Mouse (Mus musculus) heart, adult 8-10 months (tissue): Measurements from ENCODE around the gene Maf. TPM values are rescaled to one million over a fixed set of nuclear protein-coding genes. Genes with fewer than 3 reads are reported as not detected.
A peak's percentile ranks its signal among the peaks of the same experiment; 100 is the strongest.

ENCODE experiments used
- DNase-seq: peaks from one replicate; pipeline ENCODE4 v3.0.0; 2022; ENCODE audit warnings: low spot score
- total RNA-seq, 4 experiments: library from RNA; stranded (reverse); gene quantifications; 2 replicates each; pipeline ENCODE4 v1.2.4; 2022

The Maf gene
- total RNA-seq, 4 experiments from 2014 or later, result 5.6 to 8.5 (median 7.3) TPM

- no peak for DNase-seq
These were observed 1.9 kb downstream of the Maf start for GRCm38 (mm10) chr8:115705591-115706110.

- DNase-seq, result no peak
These were observed 4.5 kb downstream of the Maf start for GRCm38 (mm10) chr8:115703056-115703455.

DNA sequence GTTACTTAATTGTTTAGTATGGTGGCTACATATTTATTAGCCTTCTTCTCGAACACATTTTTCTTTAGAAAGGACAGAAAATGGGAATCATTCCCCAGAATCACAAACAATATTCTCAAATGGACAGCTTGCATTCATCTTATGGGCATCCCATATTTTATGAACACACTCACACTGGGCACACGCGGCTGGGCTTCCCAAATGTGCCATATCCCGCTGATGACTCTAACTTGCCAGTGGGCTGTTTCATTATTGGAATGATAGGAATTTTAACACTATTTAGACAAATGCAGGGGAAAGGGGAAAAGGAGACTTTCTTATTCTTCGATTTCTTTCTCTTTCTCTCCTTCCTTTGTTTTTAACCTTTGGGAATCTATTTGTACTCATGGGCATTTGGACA lies 6.6 kb downstream of the Maf start:
- DNase-seq, result no peak

DNA sequence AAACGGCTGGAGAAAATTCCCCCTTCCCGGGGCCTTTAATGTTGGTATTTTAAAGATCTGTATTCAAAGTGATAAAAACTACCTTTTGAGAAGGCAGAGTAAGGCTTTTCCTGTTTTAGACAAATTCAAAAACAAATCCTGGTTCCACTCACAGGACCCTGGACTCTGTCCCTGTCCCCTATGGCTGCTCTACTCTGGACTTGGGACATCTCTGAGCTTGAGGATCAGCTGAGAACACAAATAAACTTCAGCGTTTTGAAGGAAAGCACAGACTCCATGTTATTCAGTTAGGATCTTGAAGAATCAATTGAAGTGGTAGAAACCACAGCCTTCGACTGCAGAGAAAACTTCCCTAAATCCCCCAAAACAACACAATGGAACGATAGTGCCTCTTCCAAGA lies 8.4 kb downstream of the Maf start:
- DNase-seq, result no peak

- no peak for DNase-seq
These were observed 10.2 kb downstream of the Maf start for GRCm38 (mm10) chr8:115697410-115697809.

DNA sequence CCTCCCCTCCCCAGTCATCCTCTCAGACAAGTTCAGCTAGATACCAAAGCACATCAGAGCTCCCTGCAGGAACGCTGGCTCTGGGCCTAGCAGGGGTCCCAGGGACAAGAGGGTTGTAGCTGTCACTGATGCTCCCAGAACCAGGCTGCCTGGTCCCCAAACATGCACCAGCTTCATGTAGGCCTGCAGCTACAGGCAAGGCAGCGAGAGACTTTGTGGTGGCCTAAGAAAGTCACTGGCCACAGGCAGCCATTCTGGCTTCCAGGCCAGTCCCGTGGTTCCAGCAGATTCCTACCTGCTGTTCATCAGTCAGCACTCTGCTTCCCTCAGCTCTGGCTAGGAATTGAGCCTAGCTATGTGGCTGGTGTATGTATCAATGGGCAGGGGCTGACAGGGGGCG lies 10.9 kb downstream of the Maf start:
- DNase-seq, result no peak

DNA sequence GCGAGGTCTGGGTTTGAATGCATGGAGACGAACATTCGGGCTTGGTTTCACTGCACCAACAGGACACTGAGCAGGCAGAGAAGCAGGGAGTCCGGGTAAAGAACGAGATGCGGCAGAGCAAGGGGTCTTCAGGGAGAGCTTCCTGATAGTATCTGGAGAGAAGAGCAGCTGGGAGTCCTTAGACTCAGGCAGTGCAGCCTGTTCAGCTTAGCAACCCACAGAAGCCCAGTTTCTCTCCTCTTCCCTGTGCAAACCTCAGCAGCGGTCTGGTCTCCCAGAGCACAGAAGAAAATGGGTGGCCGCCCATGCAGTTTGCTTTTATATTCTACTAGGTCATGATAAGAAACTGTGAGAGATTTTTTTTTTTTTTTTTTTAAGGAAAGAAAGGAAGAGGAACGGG lies 20.2 kb downstream of the Maf start:
- no peak for DNase-seq

DNA sequence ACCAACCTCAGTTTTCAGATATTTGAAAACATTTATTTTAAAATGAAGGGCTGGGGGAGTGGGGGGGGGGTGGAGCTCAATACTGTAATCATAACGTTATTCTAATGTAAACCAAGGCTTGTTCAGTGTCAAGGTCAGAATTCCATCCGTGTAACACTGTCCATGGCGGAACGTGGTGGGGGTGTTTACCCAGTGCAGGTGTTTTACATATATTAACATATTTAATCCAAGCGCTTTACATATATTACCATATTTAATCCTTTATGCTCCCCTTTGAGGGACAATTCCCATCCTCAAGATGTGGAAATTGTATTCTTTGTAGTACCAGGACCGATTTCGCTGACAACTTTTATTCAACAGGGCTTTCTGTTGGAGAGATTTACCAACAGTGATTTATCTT lies 24.3 kb downstream of the Maf start:
- no peak for DNase-seq

DNA sequence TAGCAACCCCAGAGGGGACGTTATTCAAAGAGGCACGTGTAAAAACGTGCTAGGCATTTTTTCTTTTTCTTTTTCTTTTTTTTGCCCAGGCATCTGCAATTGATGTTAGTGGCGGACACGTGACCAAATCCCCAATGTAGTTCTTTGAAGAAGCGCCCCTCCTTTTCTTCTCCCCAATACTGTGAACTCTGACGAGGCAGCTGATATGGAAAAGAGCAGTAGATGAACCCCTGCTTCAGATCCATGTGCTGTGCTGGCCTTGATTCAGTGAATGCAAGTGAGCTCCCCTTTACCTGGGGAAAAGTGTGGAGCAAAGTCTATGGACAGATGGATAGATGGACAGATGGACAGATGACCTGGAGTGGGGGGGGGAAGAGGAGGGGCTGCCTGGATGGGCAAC lies 28.1 kb downstream of the Maf start:
- no peak for DNase-seq

DNA sequence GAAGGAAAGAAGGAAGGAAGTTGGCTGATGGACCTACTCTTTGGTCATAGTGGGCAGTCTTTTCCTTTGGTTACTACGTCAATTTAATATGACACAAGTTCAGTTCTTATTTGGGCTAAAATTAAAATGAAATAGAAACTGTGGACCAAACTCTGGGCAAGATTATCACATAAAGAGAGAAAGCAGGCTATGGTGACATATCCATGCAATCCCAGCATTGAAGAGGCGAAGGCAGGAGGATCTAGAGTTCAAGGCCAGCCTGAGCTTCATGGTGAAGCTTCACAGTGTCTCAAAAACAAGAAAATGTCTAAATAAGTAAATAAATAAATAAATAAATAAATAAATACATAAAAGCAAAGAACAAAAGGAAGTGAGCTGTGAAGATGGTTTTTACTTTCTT lies 42.7 kb downstream of the Maf start:
- no peak for DNase-seq

GRCm38 (mm10) chr8:115650110-115650521 lies 57.5 kb downstream of the Maf start:
- DNase-seq, result peak; percentile 54

- DNase-seq, result no peak
These were observed 62.5 kb downstream of the Maf start for GRCm38 (mm10) chr8:115645139-115645538.

GRCm38 (mm10) chr8:115641936-115642335 lies 65.7 kb downstream of the Maf start:
- no peak for DNase-seq

GRCm38 (mm10) chr8:115639951-115640350 lies 67.6 kb downstream of the Maf start:
- no peak for DNase-seq

DNA sequence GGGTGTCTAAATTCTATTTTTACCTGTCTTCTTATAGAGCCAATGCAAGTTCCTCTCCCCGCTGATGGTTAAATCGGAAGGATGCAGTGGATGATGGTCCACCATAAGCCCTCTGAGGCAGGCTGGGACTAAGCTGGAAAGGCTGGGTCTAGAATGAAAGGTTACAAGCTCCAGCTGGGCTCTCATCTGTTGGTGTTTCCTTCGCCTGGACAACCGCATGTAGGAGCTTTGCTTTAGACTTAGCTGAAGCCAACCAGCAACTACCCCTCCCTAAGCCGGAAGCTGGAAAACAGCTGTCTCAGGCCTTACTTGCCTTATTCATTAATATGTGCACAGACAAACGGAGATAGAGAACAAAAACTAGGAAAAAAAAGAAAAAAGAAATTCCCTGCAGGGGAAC lies 70.8 kb downstream of the Maf start:
- no peak for DNase-seq
